Mouse (Mus musculus): ENCODE data around the gene Ackr1. TPM values are rescaled to one million over a fixed set of nuclear protein-coding genes. Genes with fewer than 3 reads are reported as not detected.

The Ackr1 gene
- total and polyA plus RNA-seq, 3 experiments = 0.19 to 0.42 TPM; not detected in 1

- H3K9ac ChIP-seq (ENCODE audit: control insufficient read depth, low read depth, low read length, poor library complexity, severe bottlenecking) = no peak overlapping the region
- peaks cover 0 to 60% of the 10 kb centered on the region in 2 experiments; a peak in 2 of 4 replicates for H3K36me3 ChIP-seq (ENCODE audit: control insufficient read depth in 1 of 2, insufficient read depth in 2 of 2, low read length in 2 of 2)
- H3K79me2 ChIP-seq (ENCODE audit: control insufficient read depth, insufficient read depth, low read length, poor library complexity) = no peaks in the 10 kb centered on the region
- H3K27ac ChIP-seq (ENCODE audit: control insufficient read depth, low read depth, low read length) = no peak overlapping the region
- H3K27me3 ChIP-seq (ENCODE audit: control insufficient read depth in 1 of 2, insufficient read depth in 2 of 2, low read length in 2 of 2) = no peaks in the 10 kb centered on the region
- DNase-seq (ENCODE audit: low read depth, low spot score) = no peak
- H3K9me3 ChIP-seq (replicated peaks; ENCODE audit: insufficient read depth, low read length) = no peaks in the 10 kb centered on the region
- H3K4me3 ChIP-seq (ENCODE audit: control insufficient read depth in 1 of 2, insufficient read depth in 1 of 2, low read depth in 2 of 2, low read length in 2 of 2) = no peak overlapping the region
- H3K4me1 ChIP-seq (ENCODE audit: control insufficient read depth in 1 of 2, insufficient read depth in 2 of 2, low read length in 2 of 2) = peaks cover 54 to 62% of the 10 kb centered on the region in 2 experiments
- TF ChIP-seq MXI1 (IDR thresholded peaks at IDR 0.05; ENCODE audit: low read depth, low read length) = no peak
- no peak for TF ChIP-seq MAX (IDR thresholded peaks at IDR 0.05; ENCODE audit: low read length)
- peak in 1 of 2 experiments; percentile 56; a peak in 1 of 4 replicates for TF ChIP-seq EP300 (IDR thresholded peaks at IDR 0.05; ENCODE audit: low read depth in 1 of 2, low read length in 2 of 2)
- TF ChIP-seq MYB (IDR thresholded peaks at IDR 0.05; ENCODE audit: low read depth, low read length) = no peak
- TF ChIP-seq ETS1 (IDR thresholded peaks at IDR 0.05; ENCODE audit: low read depth, low read length) = 0 out of 2 replicates have a peak, but pooled peaks have one; percentile 18
- no peak for TF ChIP-seq TAL1 (IDR thresholded peaks at IDR 0.05; ENCODE audit: low read length)
- no peak for TF ChIP-seq ELF1 (IDR thresholded peaks at IDR 0.05; ENCODE audit: low read depth, low read length)
- TF ChIP-seq NELFE (IDR thresholded peaks at IDR 0.05; ENCODE audit: low read depth, low read length) = no peak
- TF ChIP-seq ZNF384 (IDR thresholded peaks at IDR 0.05; ENCODE audit: low read depth, low read length) = peak; percentile 56
- no peak for TF ChIP-seq GABPA (IDR thresholded peaks at IDR 0.05; ENCODE audit: low read depth, low read length)
- peak; percentile 69; the same call in 1 of the 2 replicates for TF ChIP-seq TCF12 (IDR thresholded peaks at IDR 0.05; ENCODE audit: low read depth, low read length)
- 0 out of 2 replicates have a peak, but pooled peaks have one; percentile 3 for TF ChIP-seq GATA1 (IDR thresholded peaks at IDR 0.05; ENCODE audit: low read depth, low read length)
- no peak for TF ChIP-seq CTCF (IDR thresholded peaks at IDR 0.05 in 2 of 3, conservative IDR thresholded peaks at IDR 0.05 in 1 of 3; ENCODE audit: control insufficient read depth in 1 of 3, insufficient read depth in 1 of 3, low read depth in 2 of 3, low read length in 3 of 3, poor library complexity in 1 of 3, severe bottlenecking in 1 of 3)
- no peak for TF ChIP-seq POLR2AphosphoS5 (IDR thresholded peaks at IDR 0.05; ENCODE audit: borderline replicate concordance, low read depth, low read length)
- TF ChIP-seq MAFK (IDR thresholded peaks at IDR 0.05; ENCODE audit: borderline replicate concordance, low read depth, low read length) = no peak
- no peak for TF ChIP-seq SIN3A (IDR thresholded peaks at IDR 0.05; ENCODE audit: low read length)
Observed at GRCm38 (mm10) chr1:173325395-173325794, 8.2 kb downstream of the Ackr1 start.

GRCm38 (mm10) chr1:173324961-173325360 is 8.6 kb downstream of the Ackr1 start:
- Histone ChIP-seq H3K4me1 (ENCODE audit: control insufficient read depth in 1 of 2, insufficient read depth in 2 of 2, low read length in 2 of 2) (peaks cover 54 to 59% of the 10 kb centered on the region in 2 experiments), H3K36me3 (ENCODE audit: control insufficient read depth in 1 of 2, insufficient read depth in 2 of 2, low read length in 2 of 2) (peaks cover 0 to 59% of the 10 kb centered on the region in 2 experiments; a peak in 2 of 4 replicates), H3K27me3 (ENCODE audit: control insufficient read depth in 1 of 2, insufficient read depth in 2 of 2, low read length in 2 of 2) (no peaks in the 10 kb centered on the region), H3K4me3 (ENCODE audit: control insufficient read depth in 1 of 2, insufficient read depth in 1 of 2, low read depth in 2 of 2, low read length in 2 of 2) (no peak overlapping the region), H3K27ac (ENCODE audit: control insufficient read depth, low read depth, low read length) (no peak overlapping the region), H3K9ac (ENCODE audit: control insufficient read depth, low read depth, low read length, poor library complexity, severe bottlenecking) (no peak overlapping the region), H3K79me2 (ENCODE audit: control insufficient read depth, insufficient read depth, low read length, poor library complexity) (no peaks in the 10 kb centered on the region), H3K9me3 (replicated peaks; ENCODE audit: insufficient read depth, low read length) (no peaks in the 10 kb centered on the region)
- DNase-seq (ENCODE audit: low read depth, low spot score) = no peak
- TF ChIP-seq SIN3A (IDR thresholded peaks at IDR 0.05; ENCODE audit: low read length) = no peak
- TF ChIP-seq UBTF (IDR thresholded peaks at IDR 0.05; ENCODE audit: borderline replicate concordance, insufficient read depth, low read depth, low read length) = no peak
- TF ChIP-seq MYB (IDR thresholded peaks at IDR 0.05; ENCODE audit: low read depth, low read length) = no peak
- TF ChIP-seq MAX (IDR thresholded peaks at IDR 0.05; ENCODE audit: low read length) = no peak
- no peak for TF ChIP-seq JUND (IDR thresholded peaks at IDR 0.05; ENCODE audit: low read depth, low read length)
